Mouse (Mus musculus): ENCODE measurements around the gene Ccdc152.

DNA sequence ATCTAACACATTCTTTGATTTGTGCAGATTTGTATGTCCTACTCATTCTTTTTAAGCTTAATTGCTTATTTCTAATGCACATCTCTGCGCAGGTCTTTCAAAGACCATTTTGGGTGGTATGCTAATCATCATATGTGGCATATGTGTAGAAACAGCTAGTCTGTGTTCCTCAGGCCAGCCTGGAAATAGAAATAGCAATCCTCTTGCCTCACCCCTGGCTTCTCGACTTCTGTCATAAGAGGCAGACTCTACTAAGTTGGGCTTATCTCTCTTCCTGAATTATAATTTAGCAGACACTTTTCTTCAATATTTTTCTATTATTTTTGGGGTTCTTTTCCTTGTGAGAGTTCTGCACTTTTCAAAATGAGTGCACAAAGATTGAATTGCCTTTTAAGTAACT lies 52.7 kb downstream of the Ccdc152 start:
- no peak for TF ChIP-seq CTCF (IDR thresholded peaks at IDR 0.05; ENCODE audit: low read depth, low read length)
- no peak for TF ChIP-seq POLR2A (IDR thresholded peaks at IDR 0.05; ENCODE audit: extremely low read depth, insufficient read depth, low read length)
